Comparison of ENCODE assay signal across 8 mouse cellular contexts in genomic region chr11:118975427-118975826, GRCm38 (mm10). TPM values are rescaled to one million over a fixed set of nuclear protein-coding genes. Genes with fewer than 3 reads are reported as not detected.
A peak's percentile ranks its signal among the peaks of the same experiment; 100 is the strongest.
DNase-seq lines count a peak whose midpoint lies in the region; TF ChIP-seq lines count a peak whose summit lies in the region.

No protein-coding gene starts in this region.

- peak; percentile 50 to 51 for DNase-seq in CD8-positive naive resting alpha-beta T cell, adult 2 months (ENCODE audit: low read depth in 2 of 2, low spot score in 2 of 2)
- peak; percentile 57 to 80 for DNase-seq in heart, postnatal 10 days
- peak; percentile 51 to 79 for DNase-seq in layer of hippocampus, adult 2 months (ENCODE audit: low spot score in 2 of 2)
- DNase-seq in lung, adult 18-20 months, result peak; percentile 21 to 44
- DNase-seq in ovary, postnatal 10 days (ENCODE audit: low spot score), result peak; percentile 54
- DNase-seq in thymus, postnatal 14 days, result peak; percentile 51

- H3K27ac ChIP-seq in bone marrow, adult 2 months (ENCODE audit: control insufficient read depth, insufficient read depth, low read depth, low read length, poor library complexity), result no peak overlapping the region
- H3K27ac ChIP-seq in embryonic fibroblast, embryonic 13.5 days (ENCODE audit: insufficient read depth, low read length), result no peak overlapping the region
- peak overlapping the region; percentile 56; the same call in 1 of the 2 replicates for H3K27ac ChIP-seq in layer of hippocampus, adult 2 months

- 3% methylated on average over 10 of the region's 10 CpGs for WGBS in bone marrow, adult 2 months

- no peak overlapping the region for H3K4me3 ChIP-seq in bone marrow, adult 2 months (replicated peaks; ENCODE audit: control insufficient read depth, low read depth, low read length)
- H3K4me3 ChIP-seq in embryonic fibroblast, embryonic 13.5 days (ENCODE audit: insufficient read depth, low read length), result no peak overlapping the region
- peak overlapping the region; percentile 17; the same call in 1 of the 2 replicates for H3K4me3 ChIP-seq in layer of hippocampus, adult 2 months

- peak; percentile 69 for TF ChIP-seq CTCF in bone marrow, adult 2 months (IDR thresholded peaks at IDR 0.05; ENCODE audit: control insufficient read depth, insufficient read depth, low read length)
- TF ChIP-seq CTCF in embryonic fibroblast, embryonic 13.5 days (IDR thresholded peaks at IDR 0.05; ENCODE audit: borderline replicate concordance, insufficient read depth, low read length), result peak; percentile 39; the same call in 1 of the 2 replicates
- peak; percentile 95; the same call in 1 of the 2 replicates for TF ChIP-seq CTCF in layer of hippocampus, adult 2 months (conservative IDR thresholded peaks at IDR 0.05)

- no peaks in the 10 kb centered on the region; the same call in 1 of the 2 replicates for H3K4me1 ChIP-seq in bone marrow, adult 2 months (ENCODE audit: control insufficient read depth, insufficient read depth, low read length)
- H3K4me1 ChIP-seq in embryonic fibroblast, embryonic 13.5 days (ENCODE audit: control insufficient read depth, insufficient read depth, low read length), result 0 out of 2 replicates have a peak, but pooled peaks cover 4% of the 10 kb centered on the region

- intact Hi-C loops in heart, postnatal 10 days (cut with DNase I), result loop anchor here (1.0 to 2.0 kb wide), 2 partner anchors 64 to 233 kb away; partner anchors contain the start of gene Rbfox3

- no peak for TF ChIP-seq POLR2A in bone marrow, adult 2 months (IDR thresholded peaks at IDR 0.05; ENCODE audit: borderline replicate concordance, control insufficient read depth, low read depth, low read length)
- no peak for TF ChIP-seq POLR2A in embryonic fibroblast, embryonic 13.5 days (IDR thresholded peaks at IDR 0.05; ENCODE audit: low read depth, low read length)

RNA-seq across cellular contexts. Expression of gene Enpp7, which starts 12.6 kb away (rescaled TPM):
- not detected in 2 replicates for polyA plus RNA-seq in bone marrow, adult 2 months (2011; ENCODE audit: insufficient read depth, insufficient read length, low replicate concordance, missing spikeins)
- polyA plus RNA-seq in embryonic fibroblast, embryonic 13.5 days (2011; ENCODE audit: insufficient read length, low read depth, missing spikeins), result not detected in 2 replicates
- not detected for total RNA-seq in heart, postnatal 10 days (2021)
- total RNA-seq in layer of hippocampus, adult 2 months (2021), result not detected

RNA-seq across cellular contexts. Expression of gene Cbx2, which starts 47.3 kb away (rescaled TPM):
- 0.34 and 2.8 TPM in 2 replicates for polyA plus RNA-seq in bone marrow, adult 2 months (2011; ENCODE audit: insufficient read depth, insufficient read length, low replicate concordance, missing spikeins)
- polyA plus RNA-seq in embryonic fibroblast, embryonic 13.5 days (2011; ENCODE audit: insufficient read length, low read depth, missing spikeins), result 4.7 and 6.9 TPM in 2 replicates
- 1 to 10 TPM; 5.2 to 6.8 TPM for total RNA-seq in heart, postnatal 10 days (2021)
- 1 to 10 TPM; 2.9 to 3.1 TPM for total RNA-seq in layer of hippocampus, adult 2 months (2021)

Comparison
In these comparisons a context has a peak if more than half of its experiments do, and no peak if none do; other contexts are left out.
1. CTCF ChIP-seq: peak in every context shown above with its lines; median percentile 95 in layer of hippocampus, adult 2 months; 69 in bone marrow, adult 2 months; 39 in embryonic fibroblast, embryonic 13.5 days.